Mouse (Mus musculus) brain, embryonic 18.5 days (tissue): ENCODE measurements around the gene E2f1.

Experiments used
- DNase-seq: peaks from one replicate; pipeline ENCODE4 v3.0.0-alpha.2; 2012; ENCODE audit warnings: low read depth, low spot score

Gene E2f1

DNA sequence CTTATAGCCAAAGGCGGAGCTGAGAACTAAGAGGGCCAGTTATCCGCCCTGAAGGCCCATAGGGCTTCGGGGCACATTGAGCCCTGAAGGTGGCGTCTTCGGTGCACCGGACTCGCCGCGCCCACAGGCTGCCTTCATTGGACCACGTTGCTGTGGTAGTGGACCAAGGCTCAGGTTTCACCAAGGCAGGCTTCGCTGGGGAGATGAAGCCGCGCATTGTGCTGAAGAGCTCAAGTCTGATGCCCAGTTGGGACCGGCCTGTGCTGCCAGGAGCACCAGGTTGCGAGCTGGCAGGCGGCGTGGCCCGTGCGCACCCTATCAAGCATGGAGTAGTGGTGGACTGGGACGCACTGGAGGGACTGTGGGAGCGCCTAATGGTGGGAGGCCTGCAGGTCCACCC, 17.8 kb downstream of the E2f1 start:
- DNase-seq = no peak

DNA sequence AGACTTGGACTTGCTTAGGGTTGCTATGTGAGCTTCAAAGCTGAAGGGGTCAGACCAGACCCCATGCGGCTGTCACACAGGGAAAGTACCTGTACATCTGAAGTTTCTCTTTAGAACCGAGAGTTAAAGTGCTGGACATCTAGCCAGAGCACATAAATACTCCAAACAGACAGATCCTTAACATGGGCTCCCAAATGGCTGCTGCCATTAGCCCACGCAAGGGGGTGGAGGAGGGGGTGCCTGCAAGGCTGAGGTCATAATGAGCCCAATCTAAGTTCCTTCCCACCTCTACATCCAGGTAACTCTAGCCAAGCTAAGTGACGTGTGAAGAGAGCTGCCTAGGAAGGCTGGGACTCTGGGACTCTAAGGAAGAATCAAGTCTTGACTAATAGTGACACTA, 18.2 kb downstream of the E2f1 start, which contains the start of gene Actl10:
TSS of gene Actl10 (plus strand) at position 301 of the 400 bp plus-strand sequence.
- no peak for DNase-seq

DNA sequence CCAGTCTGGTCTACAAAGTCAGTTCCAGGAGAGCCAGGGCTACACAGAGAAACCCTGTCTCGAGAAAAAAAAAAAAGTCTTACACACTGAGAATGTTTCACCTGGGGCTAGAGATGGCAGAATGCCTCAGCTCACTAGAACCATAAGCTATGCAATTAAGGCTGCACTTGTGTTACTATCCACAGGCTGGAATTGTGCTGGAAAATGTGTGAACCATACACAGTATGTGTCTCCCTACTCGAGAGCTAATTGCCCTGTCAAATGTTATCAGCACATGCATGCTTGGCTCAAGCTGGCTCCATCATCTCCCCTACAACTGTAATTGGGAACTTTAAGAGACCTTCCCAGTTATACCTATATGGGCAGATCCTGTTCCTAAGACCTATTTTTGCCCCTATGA, 18.8 kb downstream of the E2f1 start:
- no peak for DNase-seq

DNA sequence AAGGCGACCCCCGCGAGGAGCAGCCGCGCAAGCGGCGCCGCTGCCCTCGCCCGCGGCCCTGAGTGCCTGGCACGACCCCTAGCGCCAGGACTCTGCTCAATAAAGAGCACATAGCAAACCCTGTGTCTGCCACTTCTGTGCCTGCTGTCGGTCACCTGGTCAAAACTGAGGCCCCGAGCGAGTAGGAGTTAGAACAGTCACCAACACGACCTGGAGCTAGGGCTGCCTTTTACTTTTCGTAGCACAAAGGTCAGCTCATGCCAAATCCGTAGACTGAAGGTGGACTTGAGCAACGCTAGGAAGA, 19.9 kb downstream of the E2f1 start:
- DNase-seq = no peak

DNA sequence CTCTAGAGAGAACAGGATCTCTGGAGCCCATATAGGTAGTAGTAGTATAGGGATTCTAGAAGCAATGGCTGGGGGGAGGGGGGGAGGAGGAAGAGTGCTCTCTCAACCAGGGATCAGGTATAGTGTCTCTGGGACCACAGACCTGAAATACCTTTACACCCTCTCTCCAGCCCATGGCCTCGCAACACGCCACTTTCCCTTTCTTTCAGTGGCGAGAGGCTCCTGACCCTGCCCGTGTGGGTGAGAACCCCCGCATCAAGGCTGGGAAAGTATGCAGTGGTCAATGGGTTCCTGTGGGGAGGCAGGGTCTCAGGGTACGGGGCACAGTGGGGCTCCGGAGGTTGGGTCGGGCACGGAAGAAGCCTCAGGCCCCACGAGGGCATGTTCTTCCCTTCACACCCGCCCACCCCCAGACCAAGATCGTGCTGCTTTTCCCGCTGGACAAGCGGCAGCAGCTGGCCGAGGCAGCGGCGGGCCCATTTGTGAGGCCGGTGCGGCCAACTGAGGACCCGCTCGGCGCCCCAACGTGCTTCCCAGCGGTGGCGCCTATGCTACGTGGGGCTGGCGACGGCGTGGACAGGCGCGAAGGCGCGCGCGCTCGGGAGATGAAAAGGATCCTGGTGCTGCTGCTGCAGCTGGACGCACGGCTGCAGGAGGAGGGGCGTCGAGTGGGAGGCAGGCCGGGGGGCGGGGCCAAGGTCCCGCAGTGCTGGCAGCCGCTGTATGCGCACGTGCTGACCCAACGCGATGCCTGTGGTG, 20.4 kb downstream of the E2f1 start:
- no peak for DNase-seq

DNA sequence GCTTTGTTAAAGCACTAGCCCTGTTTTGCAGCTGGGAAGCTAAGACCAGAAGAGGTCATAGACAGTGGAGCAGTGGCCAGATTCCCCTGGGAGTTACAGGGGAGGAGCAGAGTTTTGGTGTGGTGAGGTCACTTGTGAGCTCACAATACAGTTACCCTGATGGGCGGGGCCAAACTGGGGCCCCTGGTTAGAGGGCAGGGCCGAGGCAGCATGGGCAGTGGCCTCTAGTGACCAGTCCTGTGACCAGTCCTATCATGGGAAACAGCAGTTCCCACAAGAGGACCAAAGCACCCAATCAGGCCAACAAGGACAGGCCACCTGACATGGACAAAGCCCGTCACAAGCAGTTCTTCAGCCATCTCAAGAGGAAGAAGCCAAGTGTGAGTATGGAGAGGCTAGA, 21.0 kb downstream of the E2f1 start:
- no peak for DNase-seq

DNA sequence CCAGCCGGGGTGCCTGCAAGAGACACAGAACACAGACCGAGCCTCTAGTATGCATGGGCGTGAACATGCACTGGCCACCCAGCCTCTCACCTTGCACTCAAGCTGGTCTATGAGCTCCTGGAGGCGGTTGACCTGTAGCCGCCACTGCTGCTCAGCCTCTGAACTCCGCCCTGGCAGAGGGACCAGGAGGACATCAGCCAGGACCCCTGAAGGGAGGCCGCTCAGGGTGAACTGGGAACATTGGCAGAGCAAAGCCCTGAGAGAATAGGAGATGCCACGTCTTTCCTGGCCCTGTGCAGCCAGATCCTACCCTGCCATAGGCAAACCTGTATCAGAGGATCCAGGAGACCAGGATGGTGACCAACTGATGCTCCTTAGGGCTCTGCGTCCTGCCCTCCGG, 23.0 kb downstream of the E2f1 start, which contains the start of gene 1700003F12Rik:
TSS of gene 1700003F12Rik (plus strand) at position 375 of the 400 bp plus-strand sequence.
- no peak for DNase-seq

DNA sequence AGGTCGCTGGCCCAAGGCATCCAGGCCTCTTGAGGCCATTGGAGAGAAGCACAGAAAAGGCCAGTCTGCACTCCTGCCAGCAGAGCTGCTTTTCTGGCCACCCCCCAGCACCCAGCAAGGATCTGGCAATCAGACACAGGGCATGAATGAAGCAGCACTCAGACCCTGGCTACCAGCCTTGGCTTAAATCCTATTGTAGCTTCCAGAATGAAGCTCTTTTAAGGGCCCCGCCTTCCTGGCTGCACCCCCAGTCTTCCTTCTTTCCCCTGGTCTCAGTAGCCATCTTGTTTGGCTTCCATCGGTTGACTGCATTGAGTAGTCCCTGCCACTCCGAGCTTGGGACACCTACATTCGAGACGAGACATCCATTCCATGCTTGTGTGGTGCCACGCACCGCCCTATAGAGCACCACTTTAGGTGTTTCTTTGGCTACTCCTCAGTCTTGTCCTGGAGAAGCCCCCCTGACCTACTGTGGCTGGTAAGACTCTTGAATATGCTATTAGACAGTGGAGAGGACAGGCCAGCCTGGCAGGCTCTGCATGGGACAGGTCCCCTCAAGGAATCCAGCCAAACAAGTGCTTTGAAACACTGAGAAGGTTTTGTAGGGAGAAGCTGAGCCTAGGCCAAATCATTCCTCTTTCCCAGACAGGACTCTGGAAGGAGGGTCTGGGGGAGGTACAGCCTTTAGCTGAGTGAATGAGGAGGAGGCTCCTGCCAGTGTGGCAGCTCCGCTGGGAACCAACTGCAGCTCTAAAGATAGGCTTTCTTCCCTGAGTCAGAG, 25.9 kb downstream of the E2f1 start:
- DNase-seq = peak; percentile 69

DNA sequence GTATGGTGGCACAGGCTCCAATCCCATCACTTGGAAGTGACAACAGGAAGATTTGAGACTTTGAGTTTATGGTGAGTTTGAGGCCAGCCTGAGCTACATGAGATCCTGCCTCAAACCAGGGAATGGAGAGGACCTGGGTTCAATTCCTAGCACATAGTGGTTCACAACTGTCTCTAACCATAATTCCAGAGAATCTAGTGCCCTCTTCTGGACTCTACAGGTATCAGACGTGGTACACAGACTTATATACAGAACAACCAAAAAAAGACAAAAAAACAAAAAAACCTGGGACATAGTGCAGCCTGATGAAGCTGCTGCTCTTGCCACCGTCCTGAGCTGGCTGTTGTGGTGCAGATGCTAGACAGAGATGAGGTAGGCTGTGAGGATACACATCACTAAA, 28.1 kb downstream of the E2f1 start:
- DNase-seq = no peak

DNA sequence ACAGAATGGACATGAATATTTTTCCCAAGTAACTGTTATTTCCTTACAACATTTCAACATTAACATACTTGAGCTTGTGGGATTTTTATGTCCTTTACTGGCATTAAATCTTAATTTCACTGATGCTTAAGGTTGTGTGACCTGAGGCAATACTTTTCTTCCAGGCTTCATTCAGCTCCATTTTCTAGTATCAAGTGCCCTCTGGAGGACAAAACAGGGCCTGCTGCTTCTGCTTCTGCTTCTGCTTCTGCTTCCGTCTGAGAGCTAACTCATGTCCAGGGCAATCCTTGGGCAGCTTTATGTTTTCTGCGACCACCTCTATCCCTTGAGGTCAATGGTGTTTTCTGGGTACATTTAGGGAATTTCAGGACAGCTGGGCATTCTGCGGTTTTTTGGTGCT, 30.0 kb downstream of the E2f1 start:
- DNase-seq = no peak

DNA sequence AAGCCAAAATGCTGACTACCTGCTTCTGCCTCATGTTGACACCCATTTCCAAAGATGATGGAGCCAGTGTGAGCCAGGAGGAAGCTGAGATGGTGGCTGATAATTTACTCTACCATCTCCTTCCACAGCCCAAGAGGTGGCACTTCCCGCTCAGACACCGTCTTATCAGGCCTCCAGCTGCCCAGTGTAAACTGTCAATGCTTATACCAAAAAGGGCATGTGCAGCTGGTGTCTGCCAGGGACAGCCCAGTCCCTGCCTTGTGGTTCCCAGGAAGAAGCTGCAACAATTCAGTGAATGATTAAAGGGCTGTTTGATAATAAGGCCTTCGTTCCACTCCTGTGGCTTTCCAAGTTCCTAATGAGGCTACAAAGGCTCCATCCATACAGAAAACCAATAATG, 31.0 kb downstream of the E2f1 start:
- DNase-seq = no peak

DNA sequence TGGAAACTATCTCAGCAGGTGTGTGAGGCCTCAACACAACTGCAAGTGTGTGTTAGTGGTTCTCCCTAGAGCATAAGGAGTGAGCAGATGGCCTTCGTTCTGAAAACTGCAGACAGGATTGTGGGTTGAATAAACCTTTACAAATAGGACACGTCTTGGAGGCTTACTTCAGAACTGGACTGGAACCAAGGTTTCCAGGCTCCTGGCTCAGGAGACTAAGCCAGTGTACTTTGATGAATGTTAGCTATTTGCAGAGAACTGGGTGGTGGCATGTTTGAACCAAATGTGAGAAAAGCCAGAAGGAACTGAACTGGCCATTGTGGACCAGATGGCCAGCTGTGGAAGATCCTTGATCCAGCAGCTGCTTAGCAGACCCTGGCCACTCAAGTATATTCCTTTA, 31.4 kb downstream of the E2f1 start:
- DNase-seq = no peak

DNA sequence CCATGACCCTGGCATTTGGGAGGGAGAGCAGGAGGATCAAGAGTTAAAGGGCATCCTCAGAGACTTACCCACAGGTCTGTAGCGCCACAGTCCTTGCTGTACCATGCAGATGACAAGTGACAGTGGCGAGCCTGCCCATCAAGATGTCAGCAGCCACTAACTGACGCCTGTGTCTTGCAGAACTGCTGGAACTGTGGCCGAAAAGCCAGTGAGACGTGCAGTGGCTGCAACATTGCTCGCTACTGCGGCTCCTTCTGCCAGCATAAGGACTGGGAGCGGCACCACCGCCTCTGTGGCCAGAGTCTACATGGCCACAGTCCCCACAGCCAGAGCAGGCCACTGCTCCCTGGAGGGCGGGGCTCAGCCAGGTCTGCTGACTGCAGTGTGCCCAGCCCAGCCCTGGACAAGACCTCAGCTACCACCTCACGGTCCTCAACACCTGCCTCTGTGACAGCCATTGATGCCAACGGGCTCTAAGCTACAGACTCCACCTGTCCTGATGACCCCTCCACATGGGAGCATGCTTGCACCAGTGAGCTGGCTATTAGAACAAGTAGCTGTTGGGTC, 34.9 kb downstream of the E2f1 start:
- no peak for DNase-seq

DNA sequence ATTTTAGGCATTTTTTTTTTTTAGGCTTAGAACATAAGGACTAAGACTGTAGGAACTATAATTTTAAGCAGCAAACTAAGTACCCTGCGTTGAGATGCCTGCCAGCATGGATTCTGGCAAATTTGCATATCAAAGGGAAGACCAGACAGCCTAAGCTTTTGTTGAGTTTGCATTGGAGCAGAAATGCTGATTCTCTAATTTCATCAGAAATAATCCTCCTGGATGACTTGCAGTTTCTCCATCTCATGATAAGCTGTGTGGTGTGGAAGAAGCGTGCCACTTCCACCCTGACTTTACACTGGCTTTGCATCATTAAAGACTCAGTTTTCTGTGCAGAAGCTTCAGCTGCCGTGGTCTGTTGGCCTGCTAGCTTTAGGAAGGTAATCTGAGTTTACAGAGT, 36.8 kb downstream of the E2f1 start:
- DNase-seq = no peak

DNA sequence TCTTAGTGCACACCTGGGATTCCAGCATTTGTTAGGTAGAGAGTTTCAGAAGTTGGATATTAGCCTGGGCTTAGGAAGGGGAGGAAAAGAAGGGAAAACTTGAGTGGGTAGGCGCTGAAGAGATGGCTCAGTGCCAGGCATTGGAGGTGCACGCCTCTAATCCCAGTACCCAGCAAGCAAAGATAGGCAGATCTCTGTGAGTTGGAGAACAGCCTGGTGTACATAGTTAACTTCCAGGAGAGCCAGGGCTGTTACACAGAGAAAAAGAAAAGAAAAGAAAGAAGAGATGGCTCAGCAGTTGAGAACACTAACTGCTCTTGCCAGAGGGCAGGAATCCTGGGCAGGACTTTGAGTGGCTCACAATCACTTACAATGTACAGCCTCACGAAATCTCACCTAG, 43.2 kb downstream of the E2f1 start:
- DNase-seq = no peak

DNA sequence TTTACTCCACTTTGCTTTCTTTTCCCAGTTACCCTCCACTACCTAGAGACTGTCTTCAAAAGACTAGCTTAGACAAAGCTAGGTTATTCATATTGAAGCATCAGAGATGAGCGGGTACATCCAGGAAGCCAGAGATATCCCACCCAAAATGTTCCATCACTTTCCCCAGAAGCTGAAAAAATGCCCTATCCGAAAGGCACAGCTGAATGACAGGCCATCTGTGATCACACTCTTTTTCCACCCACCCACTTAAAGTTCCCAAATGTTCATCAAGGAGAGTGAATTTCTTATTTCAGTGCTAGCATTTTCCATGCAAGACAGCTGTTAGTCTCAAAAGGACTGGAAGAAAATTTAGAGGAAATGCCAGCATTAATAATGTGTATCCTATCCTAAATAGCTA, 44.4 kb downstream of the E2f1 start:
- DNase-seq = no peak

DNA sequence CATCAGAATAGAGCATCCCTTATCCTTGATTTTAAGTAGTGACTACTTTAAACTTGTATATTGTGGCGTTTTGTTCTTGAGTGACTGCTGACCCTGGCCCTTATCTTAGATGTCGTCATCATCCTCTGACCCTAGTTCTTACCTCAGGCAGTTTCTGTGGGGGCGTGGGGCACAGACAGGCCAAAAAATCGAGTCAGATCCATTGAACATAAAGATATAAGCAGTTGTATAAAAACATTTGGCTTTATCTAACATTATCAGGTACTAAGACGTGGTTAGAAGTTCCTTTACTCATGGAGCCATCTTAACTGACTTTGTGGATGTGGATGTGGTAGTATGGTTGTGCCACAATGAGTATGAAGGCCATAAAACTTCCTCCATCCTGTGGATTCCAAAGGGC, 47.4 kb downstream of the E2f1 start:
- DNase-seq = no peak

DNA sequence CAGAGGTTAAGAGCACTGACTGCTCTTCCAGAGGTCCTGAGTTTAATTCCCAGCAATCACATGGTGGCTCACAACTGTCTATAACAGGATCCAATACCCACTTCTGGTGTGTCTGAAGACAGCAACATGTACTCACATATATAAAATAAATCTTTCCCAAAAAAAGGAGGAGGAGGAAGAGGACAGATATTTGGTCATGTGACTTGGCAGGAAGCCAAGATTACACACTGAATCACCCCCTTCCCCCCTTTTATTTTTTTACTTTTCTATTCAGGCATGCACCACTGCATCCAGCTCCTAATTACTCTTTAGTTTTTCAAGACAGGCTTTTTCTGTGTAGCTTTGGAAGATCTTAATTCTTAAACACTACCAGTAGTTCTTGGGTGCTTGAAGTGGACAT, 48.2 kb downstream of the E2f1 start:
- DNase-seq = no peak

DNA sequence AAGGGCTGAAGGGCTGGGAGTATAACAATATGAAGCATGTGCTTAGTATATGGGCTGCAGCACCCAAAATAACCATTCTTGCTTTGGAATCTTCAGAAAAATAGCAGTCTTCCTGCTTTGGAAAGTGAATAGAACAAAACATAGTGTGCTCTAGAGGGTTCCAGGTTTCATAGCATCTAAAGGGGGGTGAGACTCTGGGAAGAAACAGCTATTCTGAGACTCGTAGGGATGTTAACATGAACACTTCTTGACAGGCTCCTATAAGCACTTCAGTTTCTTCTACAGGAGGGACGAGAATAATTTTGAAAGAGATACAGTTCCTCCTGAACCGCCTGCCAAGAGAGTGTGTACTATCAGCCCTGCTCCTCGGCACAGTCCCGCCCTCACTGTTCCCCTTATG, 52.3 kb downstream of the E2f1 start:
- DNase-seq = no peak

DNA sequence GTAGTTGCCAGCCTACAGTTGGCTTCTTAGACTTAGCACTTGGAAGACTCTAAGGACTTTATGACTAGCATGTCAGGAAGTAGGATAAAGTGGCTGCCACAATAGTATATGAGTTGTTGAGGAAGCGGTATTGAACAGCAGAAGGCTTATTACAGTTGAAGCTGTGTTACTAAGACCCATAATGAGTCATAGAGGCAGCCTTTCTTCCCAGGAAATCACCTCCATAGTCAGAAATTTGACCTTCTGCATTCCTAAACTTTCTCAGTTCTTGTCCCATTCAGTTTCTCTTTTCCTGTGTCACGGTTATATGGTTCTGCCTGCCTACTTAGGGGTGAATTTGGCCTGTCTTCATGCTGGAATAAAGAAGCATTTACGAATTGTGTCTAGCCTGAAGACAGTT, 52.7 kb downstream of the E2f1 start:
- DNase-seq = no peak

DNA sequence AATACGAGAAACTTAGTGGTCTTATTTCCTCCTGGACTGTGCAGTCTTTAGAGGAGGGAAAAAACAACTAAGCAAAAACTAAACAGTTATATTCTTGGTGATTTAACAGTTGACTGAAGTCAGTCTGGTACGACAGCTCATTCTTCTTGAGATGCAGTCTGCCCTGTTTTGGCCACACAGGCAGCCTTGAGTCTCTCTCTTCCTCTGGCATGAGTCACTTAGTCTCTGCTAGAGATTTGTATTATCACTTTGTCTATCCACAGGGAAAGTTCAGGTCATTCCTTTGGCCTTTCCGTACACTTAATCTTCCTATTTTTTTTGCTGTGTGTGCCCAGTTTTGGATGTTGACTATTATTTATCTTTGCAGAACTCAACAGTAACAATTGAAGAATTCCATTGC, 59.6 kb downstream of the E2f1 start:
- DNase-seq = no peak
